Mouse (Mus musculus): ENCODE measurements around the gene Rasl11b. TPM values are rescaled to one million over a fixed set of nuclear protein-coding genes. Genes with fewer than 3 reads are reported as not detected.

Gene Rasl11b
- 1.3 TPM for polyA plus RNA-seq (2014; fragmentation: Illumina TruSeq; extraction: RNeasy Lipid Tissue Mini Kit (QIAGEN cat#74804); ENCODE audit: low read depth, low replicate concordance)

DNA sequence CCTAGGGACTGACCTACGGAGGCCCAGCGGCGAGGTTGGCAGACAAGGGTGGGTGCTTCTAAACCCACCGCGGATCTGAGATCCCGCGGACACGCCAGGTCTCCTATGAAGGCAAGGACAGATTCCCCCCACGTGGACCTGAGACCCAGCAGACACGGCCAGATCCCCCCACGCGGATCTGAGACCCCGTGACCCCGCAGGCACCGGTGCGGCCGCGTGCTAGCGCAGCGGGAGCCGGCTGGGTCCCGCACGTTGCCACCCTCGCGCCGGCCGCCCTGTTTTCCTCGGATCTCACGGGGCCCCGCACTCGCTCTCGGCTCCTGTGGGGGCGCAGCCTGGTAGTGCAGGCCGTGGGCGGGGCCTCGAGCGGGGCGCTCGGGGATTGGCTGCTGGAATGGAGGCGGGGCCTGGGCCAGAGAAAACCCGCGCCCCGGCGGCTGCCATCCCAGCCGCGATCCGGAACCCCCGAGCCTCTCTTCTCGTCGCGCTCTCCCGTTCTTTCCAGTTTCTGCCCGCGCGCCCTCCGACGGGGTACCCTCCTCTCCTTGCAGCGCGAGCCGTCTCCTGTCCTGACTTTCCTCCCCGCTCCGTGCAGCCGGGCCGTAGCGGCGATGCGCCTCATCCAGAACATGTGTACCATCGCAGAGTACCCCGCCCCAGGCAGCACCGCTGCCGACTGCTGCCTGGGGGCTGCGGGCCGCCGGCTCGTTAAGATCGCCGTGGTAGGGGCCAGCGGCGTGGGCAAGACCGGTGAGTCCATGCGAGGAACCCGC, at the start of gene Rasl11b:
Gene Rasl11b (plus strand): TSS at position 446 of the 773 bp plus-strand sequence.

Other genes starting within 250 kb of the Rasl11b start
- gene Usp46, start 126.9 kb upstream of the Rasl11b start, polyA plus RNA-seq (2014; fragmentation: Illumina TruSeq; extraction: RNeasy Lipid Tissue Mini Kit (QIAGEN cat#74804); ENCODE audit: low read depth, low replicate concordance), result 56.5 TPM

Measured in testis, adult 10 weeks (tissue).